Mouse (Mus musculus): ENCODE results near the gene Add1. TPM values are rescaled to one million over a fixed set of nuclear protein-coding genes. Genes with fewer than 3 reads are reported as not detected.
"Not testable (repeated sequence)": the region's sequence is repeated elsewhere in the genome, so short reads cannot be mapped to it uniquely, and the experiment has no call there.

The Add1 gene
- polyA plus RNA-seq, 1 experiment from 2014 or later, result 166 TPM

GRCm38 (mm10) chr5:34571551-34571950 is 1.9 kb upstream of the Add1 start:
- no peak overlapping the region for H3K9ac ChIP-seq (ENCODE audit: low read length)
- peaks cover 11% of the 10 kb centered on the region for H3K4me1 ChIP-seq (ENCODE audit: control insufficient read depth, insufficient read depth, low read length)
- no peaks in the 10 kb centered on the region for H3K9me3 ChIP-seq (replicated peaks; ENCODE audit: control insufficient read depth, low read length)
- no peaks in the 10 kb centered on the region for H3K27me3 ChIP-seq (replicated peaks; ENCODE audit: control insufficient read depth, insufficient read depth, low read length)
- no peak overlapping the region for H3K27ac ChIP-seq (ENCODE audit: low read depth, low read length)
- ATAC-seq (no peak), DNase-seq (ENCODE audit: low spot score) (no peak)
- H3K4me2 ChIP-seq (ENCODE audit: low read length), result no peak overlapping the region
- H3K36me3 ChIP-seq (ENCODE audit: control insufficient read depth, insufficient read depth, low read length), result no peaks in the 10 kb centered on the region
- WGBS, result 93% methylated on average over 3 of the region's 3 CpGs
- no peak overlapping the region for H3K4me3 ChIP-seq (ENCODE audit: low read depth, low read length)

- H3K36me3 ChIP-seq (ENCODE audit: control insufficient read depth, insufficient read depth, low read length); ATAC-seq; DNase-seq (ENCODE audit: low spot score); H3K27me3 ChIP-seq (replicated peaks; ENCODE audit: control insufficient read depth, insufficient read depth, low read length); H3K9me3 ChIP-seq (replicated peaks; ENCODE audit: control insufficient read depth, low read length): not testable (repeated sequence)
- peak overlapping the region; percentile 97 for H3K9ac ChIP-seq (ENCODE audit: low read length)
- H3K4me3 ChIP-seq (ENCODE audit: low read depth, low read length), result peak overlapping the region; percentile 98; the same call in 1 of the 2 replicates
- peak overlapping the region; percentile 92 for H3K27ac ChIP-seq (ENCODE audit: low read depth, low read length)
- peaks cover 11% of the 10 kb centered on the region for H3K4me1 ChIP-seq (ENCODE audit: control insufficient read depth, insufficient read depth, low read length)
- 51% methylated on average over 3 of the region's 4 CpGs for WGBS
- peak overlapping the region; percentile 81 for H3K4me2 ChIP-seq (ENCODE audit: low read length)
Observed at GRCm38 (mm10) chr5:34572568-34572967, 896 bp upstream of the Add1 start.

- 40% methylated on average over 10 of the region's 10 CpGs for WGBS
- H3K9me3 ChIP-seq (replicated peaks; ENCODE audit: control insufficient read depth, low read length), result no peaks in the 10 kb centered on the region
- H3K4me2 ChIP-seq (ENCODE audit: low read length), result peak overlapping the region; percentile 81
- no peaks in the 10 kb centered on the region for H3K27me3 ChIP-seq (replicated peaks; ENCODE audit: control insufficient read depth, insufficient read depth, low read length)
- no peaks in the 10 kb centered on the region; the same call in 1 of the 2 replicates for H3K36me3 ChIP-seq (ENCODE audit: control insufficient read depth, insufficient read depth, low read length)
- ATAC-seq (no peak), DNase-seq (ENCODE audit: low spot score) (no peak)
- peak overlapping the region; percentile 97 for H3K9ac ChIP-seq (ENCODE audit: low read length)
- H3K4me1 ChIP-seq (ENCODE audit: control insufficient read depth, insufficient read depth, low read length), result peaks cover 11% of the 10 kb centered on the region
- no peak overlapping the region for H3K27ac ChIP-seq (ENCODE audit: low read depth, low read length)
- H3K4me3 ChIP-seq (ENCODE audit: low read depth, low read length), result peak overlapping the region; percentile 98
Observed at GRCm38 (mm10) chr5:34574721-34575120, 1.3 kb downstream of the Add1 start.

- Histone ChIP-seq H3K27ac (ENCODE audit: low read depth, low read length) (no peak overlapping the region), H3K27me3 (replicated peaks; ENCODE audit: control insufficient read depth, insufficient read depth, low read length) (no peaks in the 10 kb centered on the region), H3K36me3 (ENCODE audit: control insufficient read depth, insufficient read depth, low read length) (no peaks in the 10 kb centered on the region; the same call in 1 of the 2 replicates), H3K4me2 (ENCODE audit: low read length) (no peak overlapping the region), H3K4me3 (ENCODE audit: low read depth, low read length) (no peak overlapping the region), H3K9me3 (replicated peaks; ENCODE audit: control insufficient read depth, low read length) (no peaks in the 10 kb centered on the region), H3K9ac (ENCODE audit: low read length) (no peak overlapping the region), H3K4me1 (ENCODE audit: control insufficient read depth, insufficient read depth, low read length) (peaks cover 11% of the 10 kb centered on the region)
- WGBS, result 91% methylated on average over 1 of the region's 1 CpGs
- DNase-seq (ENCODE audit: low spot score), result no peak
- ATAC-seq, result no peak
Observed at GRCm38 (mm10) chr5:34576286-34576685, 2.8 kb downstream of the Add1 start.

GRCm38 (mm10) chr5:34578038-34578655 is 4.7 kb downstream of the Add1 start:
- 97% methylated on average over 7 of the region's 7 CpGs for WGBS
- no peak for ATAC-seq
- H3K9me3 ChIP-seq (replicated peaks; ENCODE audit: control insufficient read depth, low read length), result no peaks in the 10 kb centered on the region
- no peak overlapping the region for H3K27ac ChIP-seq (ENCODE audit: low read depth, low read length)
- peaks cover 11% of the 10 kb centered on the region for H3K4me1 ChIP-seq (ENCODE audit: control insufficient read depth, insufficient read depth, low read length)
- no peaks in the 10 kb centered on the region for H3K27me3 ChIP-seq (replicated peaks; ENCODE audit: control insufficient read depth, insufficient read depth, low read length)
- DNase-seq (ENCODE audit: low spot score), result no peak
- no peak overlapping the region for H3K4me2 ChIP-seq (ENCODE audit: low read length)
- no peak overlapping the region for H3K9ac ChIP-seq (ENCODE audit: low read length)
- H3K36me3 ChIP-seq (ENCODE audit: control insufficient read depth, insufficient read depth, low read length), result no peaks in the 10 kb centered on the region; the same call in 1 of the 2 replicates
- H3K4me3 ChIP-seq (ENCODE audit: low read depth, low read length), result no peak overlapping the region

GRCm38 (mm10) chr5:34579377-34579776 is 5.9 kb downstream of the Add1 start:
- H3K4me2 ChIP-seq (ENCODE audit: low read length), result no peak overlapping the region
- H3K27ac ChIP-seq (ENCODE audit: low read depth, low read length), result no peak overlapping the region
- no peak overlapping the region for H3K9ac ChIP-seq (ENCODE audit: low read length)
- no peaks in the 10 kb centered on the region for H3K27me3 ChIP-seq (replicated peaks; ENCODE audit: control insufficient read depth, insufficient read depth, low read length)
- H3K9me3 ChIP-seq (replicated peaks; ENCODE audit: control insufficient read depth, low read length), result no peaks in the 10 kb centered on the region
- no peak overlapping the region for H3K4me3 ChIP-seq (ENCODE audit: low read depth, low read length)
- H3K36me3 ChIP-seq (ENCODE audit: control insufficient read depth, insufficient read depth, low read length), result no peaks in the 10 kb centered on the region; the same call in 1 of the 2 replicates
- ATAC-seq (no peak), DNase-seq (ENCODE audit: low spot score) (no peak)
- H3K4me1 ChIP-seq (ENCODE audit: control insufficient read depth, insufficient read depth, low read length), result peaks cover 11% of the 10 kb centered on the region
- 93% methylated on average over 3 of the region's 3 CpGs for WGBS

- H3K27ac ChIP-seq (ENCODE audit: low read depth, low read length), result 0 out of 2 replicates have a peak overlapping the region, but pooled peaks have one; percentile 48
- H3K9ac ChIP-seq (ENCODE audit: low read length); H3K36me3 ChIP-seq (ENCODE audit: control insufficient read depth, insufficient read depth, low read length); H3K27me3 ChIP-seq (replicated peaks; ENCODE audit: control insufficient read depth, insufficient read depth, low read length); H3K4me1 ChIP-seq (ENCODE audit: control insufficient read depth, insufficient read depth, low read length); H3K4me3 ChIP-seq (ENCODE audit: low read depth, low read length); H3K9me3 ChIP-seq (replicated peaks; ENCODE audit: control insufficient read depth, low read length); H3K4me2 ChIP-seq (ENCODE audit: low read length): not testable (repeated sequence)
- ATAC-seq, result peak; percentile 75
- peak; percentile 49 for DNase-seq (ENCODE audit: low spot score)
- 57% methylated on average over 9 of the region's 10 CpGs for WGBS
Observed at GRCm38 (mm10) chr5:34581671-34582313, 8.3 kb downstream of the Add1 start.

- WGBS, result 82% methylated on average over 5 of the region's 5 CpGs
- Histone ChIP-seq H3K9ac (ENCODE audit: low read length) (no peak overlapping the region), H3K9me3 (replicated peaks; ENCODE audit: control insufficient read depth, low read length) (no peaks in the 10 kb centered on the region)
Observed at GRCm38 (mm10) chr5:34582314-34582675, 8.8 kb downstream of the Add1 start.

GRCm38 (mm10) chr5:34585216-34585615 is 11.8 kb downstream of the Add1 start:
- 67% methylated on average over 5 of the region's 5 CpGs for WGBS
- ATAC-seq, result no peak

More at GRCm38 (mm10) chr5:34582314-34582675, 8.8 kb downstream of the Add1 start:
- H3K36me3 ChIP-seq (ENCODE audit: control insufficient read depth, insufficient read depth, low read length), result no peaks in the 10 kb centered on the region; the same call in 1 of the 2 replicates
- H3K4me1 ChIP-seq (ENCODE audit: control insufficient read depth, insufficient read depth, low read length), result peaks cover 4% of the 10 kb centered on the region; the same call in 1 of the 2 replicates
- no peak overlapping the region for H3K4me2 ChIP-seq (ENCODE audit: low read length)
- no peak overlapping the region for H3K4me3 ChIP-seq (ENCODE audit: low read depth, low read length)
- H3K27me3 ChIP-seq (replicated peaks; ENCODE audit: control insufficient read depth, insufficient read depth, low read length), result no peaks in the 10 kb centered on the region
- DNase-seq (ENCODE audit: low spot score) (no peak), ATAC-seq (no peak)
- H3K27ac ChIP-seq (ENCODE audit: low read depth, low read length), result 0 out of 2 replicates have a peak overlapping the region, but pooled peaks have one; percentile 48

More at GRCm38 (mm10) chr5:34585216-34585615, 11.8 kb downstream of the Add1 start:
- Histone ChIP-seq H3K4me2 (ENCODE audit: low read length) (no peak overlapping the region), H3K9me3 (replicated peaks; ENCODE audit: control insufficient read depth, low read length) (no peaks in the 10 kb centered on the region), H3K36me3 (ENCODE audit: control insufficient read depth, insufficient read depth, low read length) (no peaks in the 10 kb centered on the region), H3K9ac (ENCODE audit: low read length) (no peak overlapping the region), H3K4me1 (ENCODE audit: control insufficient read depth, insufficient read depth, low read length) (peaks cover 4% of the 10 kb centered on the region; the same call in 1 of the 2 replicates), H3K27ac (ENCODE audit: low read depth, low read length) (no peak overlapping the region), H3K27me3 (replicated peaks; ENCODE audit: control insufficient read depth, insufficient read depth, low read length) (no peaks in the 10 kb centered on the region), H3K4me3 (ENCODE audit: low read depth, low read length) (no peak overlapping the region)
- DNase-seq (ENCODE audit: low spot score), result no peak
